Mouse (Mus musculus): ENCODE data around the gene Kcnj3.

Kcnj3 gene

GRCm38 (mm10) chr2:55517297-55517696 is 81.5 kb downstream of the Kcnj3 start:
- DNase-seq (ENCODE audit: low read depth), result no peak

- DNase-seq (ENCODE audit: low read depth), result no peak
Observed at GRCm38 (mm10) chr2:55532738-55533491, 97.1 kb downstream of the Kcnj3 start.

- DNase-seq (ENCODE audit: low read depth), result no peak
Observed at GRCm38 (mm10) chr2:55534946-55535345, 99.2 kb downstream of the Kcnj3 start.

- no peak for DNase-seq (ENCODE audit: low read depth)
Observed at GRCm38 (mm10) chr2:55535482-55535881, 99.7 kb downstream of the Kcnj3 start.

- no peak for DNase-seq (ENCODE audit: low read depth)
Observed at GRCm38 (mm10) chr2:55547612-55548011, 111.8 kb downstream of the Kcnj3 start.

GRCm38 (mm10) chr2:55558368-55558985 is 122.7 kb downstream of the Kcnj3 start:
- no peak for DNase-seq (ENCODE audit: low read depth)

GRCm38 (mm10) chr2:55569291-55569690 is 133.5 kb downstream of the Kcnj3 start:
- no peak for DNase-seq (ENCODE audit: low read depth)

- no peak for DNase-seq (ENCODE audit: low read depth)
Observed at GRCm38 (mm10) chr2:55571425-55571824, 135.7 kb downstream of the Kcnj3 start.

- DNase-seq (ENCODE audit: low read depth), result no peak
Observed at GRCm38 (mm10) chr2:55580286-55580685, 144.5 kb downstream of the Kcnj3 start.

GRCm38 (mm10) chr2:55591226-55591988 is 155.6 kb downstream of the Kcnj3 start:
- no peak for DNase-seq (ENCODE audit: low read depth)

All from naive thymus-derived CD4-positive, alpha-beta T cell, adult 2 months (primary cell).